Mouse (Mus musculus) spleen, adult 2 months (tissue): ENCODE results near the gene Hist1h3b. TPM values are rescaled to one million over a fixed set of nuclear protein-coding genes. Genes with fewer than 3 reads are reported as not detected.

Experiments used
- DNase-seq, 2 experiments: peaks; one replicate each; pipeline versions ENCODE4 v3.0.0 to v3.0.0-alpha.2; 2012 to 2021; ENCODE audit warnings: low spot score in 2 of 2, low read depth in 1 of 2
- H3K27ac ChIP-seq: fragments of 200-500 bp; 2 replicates; pipeline ENCODE4 v1.5.1; 2012; ENCODE audit warnings: low read length, inconsistent platforms; ENCODE audit not compliant: insufficient read depth
- H3K27me3 ChIP-seq: fragments of 200-500 bp; 2 replicates; pipeline ENCODE4 v1.6.1; 2012; ENCODE audit warnings: mild to moderate bottlenecking, moderate library complexity, low read length, inconsistent platforms; ENCODE audit not compliant: control insufficient read depth, insufficient read depth
- H3K36me3 ChIP-seq: fragments of 200-500 bp; 2 replicates; pipeline ENCODE4 v1.6.1; 2012; ENCODE audit warnings: mild to moderate bottlenecking, low read length, inconsistent platforms; ENCODE audit not compliant: control insufficient read depth, insufficient read depth
- H3K4me1 ChIP-seq: fragments of 200-500 bp; 2 replicates; pipeline ENCODE4 v1.6.1; 2011; ENCODE audit warnings: inconsistent platforms; ENCODE audit not compliant: control insufficient read depth, insufficient read depth, insufficient read length
- H3K4me3 ChIP-seq: fragments of 200-500 bp; 2 replicates; pipeline ENCODE4 v1.5.1; 2011; ENCODE audit warnings: mild to moderate bottlenecking, inconsistent platforms; ENCODE audit not compliant: insufficient read depth, insufficient read length; ENCODE audit errors: extremely low read depth
- CTCF ChIP-seq: fragments of 200-500 bp; IDR thresholded peaks from 2 replicates; pipeline ENCODE4 v1.5.1; 2011; ENCODE audit warnings: mild to moderate bottlenecking, inconsistent platforms; ENCODE audit not compliant: insufficient read depth, insufficient read length, insufficient replicate concordance; ENCODE audit errors: extremely low read depth
- POLR2A ChIP-seq: fragments of 200-500 bp; IDR thresholded peaks from 2 replicates; pipeline ENCODE4 v1.6.1; 2011; ENCODE audit warnings: low read depth, low read length, inconsistent platforms
- WGBS: fragments of 180-500 bp; shearing (Covaris S2); methylation state at CpG from one replicate; pipeline ENCODE4 v1.1.7; 2018; 5-methylcytosine and 5-hydroxymethylcytosine counted together
- polyA plus RNA-seq: library from polyadenylated mRNA; depleted of rRNA; stranded (reverse); fragments of >200 nt; gene quantifications from 2 replicates; pipeline ENCODE4 v1.2.3, GENCODE M21; 2012

The Hist1h3b gene
- polyA plus RNA-seq, 1 experiment, result 54.9 TPM

- Histone ChIP-seq H3K27me3 (no peaks in the 10 kb centered on the region), H3K36me3 (no peaks in the 10 kb centered on the region; the same call in 1 of the 2 replicates), H3K4me1 (no peaks in the 10 kb centered on the region), H3K27ac (peak overlapping the region; percentile 98; the same call in 1 of the 2 replicates), H3K4me3 (0 out of 2 replicates have a peak overlapping the region, but pooled peaks have one; percentile 67)
- DNase-seq, result no peak
- 29% methylated on average over 4 of the region's 4 CpGs for WGBS
- TF ChIP-seq CTCF, result no peak
- TF ChIP-seq POLR2A, result no peak
Observed at GRCm38 (mm10) chr13:23738041-23738440, 14.0 kb upstream of the Hist1h3b start.

- no peaks in the 10 kb centered on the region for H3K27me3 ChIP-seq
- H3K27ac ChIP-seq, result peak within 1 kb of the TSS; percentile 98
- DNase-seq, result peak; percentile 89 to 90
- TF ChIP-seq POLR2A, result peak; percentile 99
- no peak for TF ChIP-seq CTCF
- peak within 1 kb of the TSS; percentile 67 for H3K4me3 ChIP-seq
- no peaks in the 10 kb centered on the region for H3K4me1 ChIP-seq
- H3K36me3 ChIP-seq, result no peaks in the 10 kb centered on the region; the same call in 1 of the 2 replicates
- under 1% methylated on average over 37 of the region's 38 CpGs for WGBS
Observed at GRCm38 (mm10) chr13:23738677-23739068, 13.4 kb upstream of the Hist1h3b start, which contains the start of gene Hist1h1c. TSS of gene Hist1h1c (plus strand) at chr13:23738808.

GRCm38 (mm10) chr13:23739069-23739921 is 12.8 kb upstream of the Hist1h3b start:
- TF ChIP-seq POLR2A (peak; percentile 89), CTCF (no peak)
- DNase-seq, result peak; percentile 90 to 91
- Histone ChIP-seq H3K4me3 (peak overlapping the region; percentile 67), H3K27me3 (no peaks in the 10 kb centered on the region), H3K4me1 (no peaks in the 10 kb centered on the region), H3K36me3 (no peaks in the 10 kb centered on the region; the same call in 1 of the 2 replicates), H3K27ac (peak overlapping the region; percentile 98)
- WGBS, result under 1% methylated on average over 39 of the region's 39 CpGs

GRCm38 (mm10) chr13:23739922-23740252 is 12.2 kb upstream of the Hist1h3b start:
- peak in 1 of 2 experiments; percentile 88 for DNase-seq
- Histone ChIP-seq H3K36me3 (no peaks in the 10 kb centered on the region; the same call in 1 of the 2 replicates), H3K27me3 (no peaks in the 10 kb centered on the region), H3K4me1 (no peaks in the 10 kb centered on the region; the same call in 1 of the 2 replicates), H3K27ac (peak overlapping the region; percentile 98), H3K4me3 (peak overlapping the region; percentile 67)
- no peak for TF ChIP-seq CTCF
- peak; percentile 33 for TF ChIP-seq POLR2A
- under 1% methylated on average over 14 of the region's 14 CpGs for WGBS

DNA sequence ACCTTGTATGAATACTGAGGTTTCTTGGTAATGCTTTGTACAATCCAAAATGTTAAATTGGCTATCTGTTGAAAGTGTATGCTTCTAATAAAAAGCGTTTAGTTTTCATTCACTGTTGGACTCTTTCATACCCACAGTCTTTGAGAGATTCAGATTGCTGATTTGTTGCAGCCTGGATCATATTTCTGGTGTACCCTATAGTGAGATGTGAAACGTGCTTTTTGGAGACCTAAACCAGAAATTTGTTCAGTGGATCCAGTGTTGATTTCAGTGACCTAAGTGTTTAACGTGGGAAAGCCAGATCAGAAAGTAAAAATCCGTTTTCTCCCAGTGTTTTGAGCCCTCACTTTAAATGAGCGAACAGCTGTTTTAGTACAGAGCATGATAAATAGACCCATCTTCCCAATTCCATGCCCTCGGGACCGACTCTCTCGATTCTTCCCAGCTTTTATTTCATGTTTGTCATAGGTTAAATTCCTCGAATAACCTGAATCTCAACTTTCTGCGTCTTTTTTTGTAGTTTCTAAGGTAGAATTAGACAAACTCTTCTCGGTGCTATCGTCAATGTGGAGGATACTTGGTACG is 11.7 kb upstream of the Hist1h3b start:
- TF ChIP-seq CTCF, result no peak
- no peak for TF ChIP-seq POLR2A
- 28% methylated on average over 13 of the region's 13 CpGs for WGBS
- DNase-seq, result no peak
- H3K4me3 ChIP-seq, result peak overlapping the region; percentile 67
- H3K27me3 ChIP-seq, result no peaks in the 10 kb centered on the region
- no peaks in the 10 kb centered on the region; the same call in 1 of the 2 replicates for H3K36me3 ChIP-seq
- peak overlapping the region; percentile 98 for H3K27ac ChIP-seq
- H3K4me1 ChIP-seq, result no peaks in the 10 kb centered on the region; the same call in 1 of the 2 replicates

DNA sequence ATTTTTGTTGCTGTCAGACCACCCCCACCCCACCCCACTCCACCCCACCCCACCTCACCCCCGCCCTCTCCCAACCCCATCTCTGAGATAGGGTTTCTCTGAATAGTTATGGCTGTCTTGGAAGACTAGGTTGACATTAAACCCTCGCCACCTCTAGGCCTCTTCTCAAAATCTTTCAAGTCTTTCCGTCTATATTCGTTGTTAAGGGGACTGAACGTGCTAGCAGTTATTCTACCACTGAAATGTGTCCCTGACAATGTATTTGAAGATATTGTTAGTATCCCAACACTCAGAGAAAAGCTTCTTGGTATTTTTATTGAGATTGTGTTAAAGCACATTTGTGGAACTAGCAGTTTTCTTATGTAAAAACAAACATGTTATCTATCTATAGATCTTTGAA is 11.2 kb upstream of the Hist1h3b start:
- Histone ChIP-seq H3K4me1 (no peaks in the 10 kb centered on the region; the same call in 1 of the 2 replicates), H3K27me3 (no peaks in the 10 kb centered on the region), H3K4me3 (no peak overlapping the region; the same call in 1 of the 2 replicates), H3K36me3 (no peaks in the 10 kb centered on the region; the same call in 1 of the 2 replicates), H3K27ac (no peak overlapping the region)
- no peak for TF ChIP-seq CTCF
- TF ChIP-seq POLR2A, result no peak
- WGBS, result 64% methylated on average over 5 of the region's 5 CpGs
- no peak for DNase-seq
